Mouse (Mus musculus) heart, embryonic 16.5 days (tissue): ENCODE measurements around the gene Gm20388. TPM values are rescaled to one million over a fixed set of nuclear protein-coding genes. Genes with fewer than 3 reads are reported as not detected.

ENCODE experiments used
- ATAC-seq: fragments of 200-750 bp; cut with Nextera tagmentation; replicated peaks from 2 replicates; pipeline ENCODE4 v1.8.0; 2017; ENCODE audit warnings: moderate number of reproducible peaks; ENCODE audit not compliant: insufficient read depth, low FRiP score; ENCODE audit errors: extremely low read depth
- H3K27ac ChIP-seq: fragments of 300-500 bp; sonication (generic); 2 replicates; pipeline ENCODE4 v1.5.1; 2014; ENCODE audit warnings: mild to moderate bottlenecking, low read length, control low read depth, moderate library complexity
- H3K27me3 ChIP-seq: fragments of 300-500 bp; sonication (generic); 2 replicates; pipeline ENCODE4 v1.6.1; 2014; ENCODE audit warnings: low read length, mixed read lengths; ENCODE audit not compliant: control insufficient read depth, insufficient read depth
- H3K36me3 ChIP-seq: fragments of 300-500 bp; sonication (generic); 2 replicates; pipeline ENCODE4 v1.6.1; 2014; ENCODE audit not compliant: control insufficient read depth, insufficient read depth
- H3K4me1 ChIP-seq: fragments of 300-500 bp; sonication (generic); 2 replicates; pipeline ENCODE4 v1.6.1; 2014; ENCODE audit warnings: low read length, mixed read lengths; ENCODE audit not compliant: control insufficient read depth, insufficient read depth
- H3K4me2 ChIP-seq: fragments of 300-500 bp; sonication (generic); 2 replicates; pipeline ENCODE4 v1.6.1; 2014; ENCODE audit warnings: low read depth, mild to moderate bottlenecking, control low read depth, low read length
- H3K4me3 ChIP-seq: fragments of 300-500 bp; sonication (generic); 2 replicates; pipeline ENCODE4 v1.5.1; 2014; ENCODE audit warnings: mild to moderate bottlenecking, control low read depth, low read length
- H3K9ac ChIP-seq: fragments of 300-500 bp; sonication (generic); 2 replicates; pipeline ENCODE4 v1.6.1; 2014; ENCODE audit warnings: low read length, control low read depth
- H3K9me3 ChIP-seq: fragments of 300-500 bp; sonication (generic); replicated peaks from 2 replicates; pipeline ENCODE4 v1.6.1; 2016; ENCODE audit warnings: low read length; ENCODE audit not compliant: control insufficient read depth
- WGBS: fragments of 180-500 bp; shearing (Covaris S2); extraction: QIAGEN DNeasy Blood & Tissue Kit; methylation state at CpG from one replicate; pipeline ENCODE4 v1.1.7; 2014; 5-methylcytosine and 5-hydroxymethylcytosine counted together
- polyA plus RNA-seq: library from polyadenylated mRNA; unstranded; fragments of >200 nt; fragmentation: Nextera tagmentation; extraction: Ambion mirVana; gene quantifications from 2 replicates; pipeline ENCODE4 v1.2.1, GENCODE M21; 2015

Gm20388 gene
- polyA plus RNA-seq, 1 experiment from 2014 or later = 4.5 TPM

DNA sequence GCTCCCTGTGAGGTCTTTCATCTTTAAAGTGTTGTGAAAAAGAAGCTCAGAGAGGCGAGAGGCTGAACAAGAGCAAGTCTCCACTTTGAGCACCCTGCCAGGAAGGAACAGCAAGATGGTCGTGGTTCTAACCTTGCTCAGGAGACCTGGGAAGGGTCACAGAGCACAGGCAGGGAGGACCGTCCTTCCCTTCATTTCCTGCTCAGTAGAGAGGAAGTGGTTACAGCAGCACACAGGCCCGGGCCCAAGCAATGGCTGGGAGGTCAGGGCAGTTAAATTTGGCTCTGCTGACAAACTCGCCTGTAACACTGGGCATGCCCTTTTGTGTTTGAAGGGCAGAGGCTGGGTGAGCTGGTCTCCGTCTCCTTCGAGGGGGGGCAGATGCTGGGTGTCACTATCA lies 914.0 kb downstream of the Gm20388 start:
- Histone ChIP-seq H3K9ac (no peak overlapping the region), H3K9me3 (0 out of 2 replicates have a peak, but pooled peaks cover 4% of the 10 kb centered on the region), H3K4me1 (no peaks in the 10 kb centered on the region), H3K4me3 (no peak overlapping the region), H3K4me2 (no peak overlapping the region), H3K27ac (no peak overlapping the region), H3K27me3 (peaks cover 26% of the 10 kb centered on the region), H3K36me3 (no peaks in the 10 kb centered on the region)
- 40% methylated on average over 7 of the region's 7 CpGs for WGBS
- ATAC-seq = no peak

DNA sequence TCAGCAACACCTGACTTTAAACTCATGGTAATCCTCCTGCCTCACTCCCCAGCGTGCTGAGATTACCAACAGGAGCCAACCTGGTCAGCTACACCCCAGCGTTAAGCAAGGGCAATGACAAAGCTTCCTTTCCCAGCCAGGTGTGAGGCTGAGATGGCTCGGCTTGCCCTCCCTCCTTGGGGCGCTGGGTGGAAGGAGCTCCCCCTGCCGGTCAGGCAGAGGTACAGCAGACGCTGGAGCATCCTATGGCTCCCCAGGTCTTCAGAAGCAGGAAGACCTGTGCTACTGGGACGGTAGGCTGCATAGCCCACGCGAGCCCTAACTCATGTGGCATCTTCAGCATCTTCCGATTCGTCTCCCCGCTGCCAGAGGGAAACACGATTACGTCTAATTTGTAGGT lies 917.6 kb downstream of the Gm20388 start:
- peaks cover 7% of the 10 kb centered on the region for H3K4me1 ChIP-seq
- 0 out of 2 replicates have a peak, but pooled peaks cover 4% of the 10 kb centered on the region for H3K9me3 ChIP-seq
- H3K4me3 ChIP-seq = no peak overlapping the region
- no peak overlapping the region for H3K4me2 ChIP-seq
- no peak overlapping the region for H3K27ac ChIP-seq
- ATAC-seq = no peak
- 18% methylated on average over 14 of the region's 14 CpGs for WGBS
- no peaks in the 10 kb centered on the region for H3K36me3 ChIP-seq
- H3K27me3 ChIP-seq = peaks cover 22% of the 10 kb centered on the region
- H3K9ac ChIP-seq = no peak overlapping the region

DNA sequence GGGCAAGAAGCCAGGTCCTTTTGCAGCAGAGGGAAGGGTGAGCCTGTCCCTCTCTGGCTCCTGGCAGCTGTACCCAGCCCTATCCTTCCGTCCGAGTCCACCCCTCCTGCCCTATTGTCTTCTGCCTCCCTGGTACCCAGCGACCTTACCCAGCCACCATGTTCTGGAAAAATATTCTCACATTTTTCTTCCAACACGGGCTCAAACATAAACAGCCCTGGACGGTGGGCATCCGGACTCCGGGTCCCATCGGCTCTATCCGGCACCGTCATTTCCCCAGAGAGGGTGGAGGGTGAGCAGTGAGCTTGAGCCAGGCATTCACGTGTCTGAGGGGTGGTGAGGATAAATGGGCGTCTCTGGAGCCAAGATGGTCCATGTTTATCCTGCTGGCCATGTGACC lies 920.0 kb downstream of the Gm20388 start:
- Histone ChIP-seq H3K4me3 (no peak overlapping the region), H3K4me2 (no peak overlapping the region), H3K27me3 (peaks cover 25% of the 10 kb centered on the region), H3K36me3 (no peaks in the 10 kb centered on the region), H3K9me3 (no peaks in the 10 kb centered on the region), H3K27ac (no peak overlapping the region), H3K4me1 (peaks cover 7% of the 10 kb centered on the region), H3K9ac (no peak overlapping the region)
- 71% methylated on average over 12 of the region's 12 CpGs for WGBS
- ATAC-seq = no peak

DNA sequence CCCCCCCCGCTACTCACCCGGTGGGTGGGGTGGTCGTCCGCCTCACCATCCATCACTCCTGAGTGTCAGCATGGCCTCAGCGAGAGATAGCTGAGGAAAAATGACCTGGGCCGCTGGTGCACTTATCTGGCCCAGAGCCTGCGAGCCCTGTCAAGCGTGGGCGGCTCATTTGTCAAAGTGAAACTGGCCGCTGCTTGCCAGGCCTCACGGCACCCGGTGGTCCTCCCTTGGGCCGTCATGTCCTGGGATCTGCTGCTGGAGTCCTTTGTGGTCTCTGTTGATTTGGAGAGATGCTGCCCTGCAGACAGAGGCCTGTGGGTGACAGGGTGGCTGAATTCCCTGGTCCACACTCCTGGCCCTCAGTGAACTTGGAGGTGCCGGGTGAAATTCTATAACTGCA lies 921.4 kb downstream of the Gm20388 start:
- H3K27me3 ChIP-seq = peaks cover 21% of the 10 kb centered on the region
- peak overlapping the region; percentile 63 for H3K4me2 ChIP-seq
- WGBS = 5% methylated on average over 14 of the region's 14 CpGs

GRCm38 (mm10) chr8:120833196-120833595 lies 922.6 kb downstream of the Gm20388 start:
- no peak for ATAC-seq
- Histone ChIP-seq H3K9me3 (no peaks in the 10 kb centered on the region), H3K4me1 (peaks cover 7% of the 10 kb centered on the region), H3K4me2 (no peak overlapping the region), H3K4me3 (no peak overlapping the region), H3K36me3 (no peaks in the 10 kb centered on the region), H3K27ac (no peak overlapping the region), H3K9ac (no peak overlapping the region), H3K27me3 (peaks cover 13% of the 10 kb centered on the region)
- WGBS = 43% methylated on average over 4 of the region's 4 CpGs

More for the DNA sequence above, 921.4 kb downstream of the Gm20388 start:
- H3K4me3 ChIP-seq = peak overlapping the region; percentile 38
- peaks cover 7% of the 10 kb centered on the region for H3K4me1 ChIP-seq
- no peaks in the 10 kb centered on the region for H3K36me3 ChIP-seq
- H3K9me3 ChIP-seq = no peaks in the 10 kb centered on the region
- no peak overlapping the region; the same call in 1 of the 2 replicates for H3K9ac ChIP-seq
- no peak for ATAC-seq
- H3K27ac ChIP-seq = no peak overlapping the region

GRCm38 (mm10) chr8:120839031-120839430 lies 928.4 kb downstream of the Gm20388 start:
- no peak overlapping the region for H3K4me2 ChIP-seq
- H3K4me3 ChIP-seq = no peak overlapping the region
- no peak for ATAC-seq
- 68% methylated on average over 14 of the region's 14 CpGs for WGBS
- H3K9ac ChIP-seq = no peak overlapping the region
- no peak overlapping the region for H3K27ac ChIP-seq
- H3K4me1 ChIP-seq = no peaks in the 10 kb centered on the region
- H3K36me3 ChIP-seq = no peaks in the 10 kb centered on the region
- peaks cover 4% of the 10 kb centered on the region for H3K27me3 ChIP-seq
- no peaks in the 10 kb centered on the region for H3K9me3 ChIP-seq

DNA sequence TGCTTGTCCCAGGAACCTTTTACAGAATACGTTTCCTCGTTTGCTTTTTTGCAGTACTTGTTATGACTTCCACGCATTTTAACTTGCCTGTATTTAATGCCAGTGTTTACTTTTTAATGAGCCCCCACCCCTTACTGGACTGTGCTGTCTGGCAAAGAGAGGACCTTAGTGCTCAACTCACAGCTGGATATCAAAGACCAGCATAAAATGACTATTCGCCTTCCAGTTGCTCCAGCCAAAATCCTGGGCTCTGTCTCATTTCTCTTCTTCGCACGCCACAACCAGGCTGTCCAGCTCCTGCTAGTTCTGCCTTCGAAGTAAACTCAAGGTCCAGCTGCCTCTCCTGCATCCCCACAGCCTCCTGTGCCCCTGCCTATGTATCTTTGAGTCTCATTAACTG lies 932.4 kb downstream of the Gm20388 start:
- H3K4me3 ChIP-seq = no peak overlapping the region
- ATAC-seq = no peak
- 66% methylated on average over 7 of the region's 7 CpGs for WGBS

DNA sequence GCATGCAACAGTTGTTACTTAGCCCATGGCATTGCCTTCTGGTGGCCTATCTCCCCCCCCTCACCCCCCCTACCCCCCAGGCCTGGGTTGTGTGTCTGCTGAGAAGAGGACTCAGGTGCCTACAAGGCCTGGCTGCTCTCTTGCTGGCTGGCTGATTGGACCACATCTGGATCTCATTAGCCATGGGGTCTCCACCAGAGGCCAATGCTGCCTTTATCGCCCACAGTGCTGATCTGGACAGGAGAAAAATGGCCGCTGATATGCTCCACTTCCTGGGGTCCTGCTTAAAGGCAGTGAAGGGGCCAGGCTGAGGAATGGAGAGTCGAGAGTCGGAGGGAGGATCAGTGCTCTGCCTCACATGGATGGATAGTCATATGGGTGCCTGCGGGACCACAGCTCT lies 935.4 kb downstream of the Gm20388 start:
- no peak overlapping the region for H3K9ac ChIP-seq
- no peak overlapping the region for H3K4me3 ChIP-seq
- no peaks in the 10 kb centered on the region; the same call in 1 of the 2 replicates for H3K4me1 ChIP-seq
- WGBS = 67% methylated on average over 5 of the region's 5 CpGs
- no peak for ATAC-seq
- H3K27ac ChIP-seq = no peak overlapping the region
- no peaks in the 10 kb centered on the region for H3K36me3 ChIP-seq
- no peaks in the 10 kb centered on the region for H3K27me3 ChIP-seq
- no peak overlapping the region for H3K4me2 ChIP-seq
- no peaks in the 10 kb centered on the region for H3K9me3 ChIP-seq

More for the DNA sequence above, 932.4 kb downstream of the Gm20388 start:
- Histone ChIP-seq H3K9ac (no peak overlapping the region), H3K4me1 (no peaks in the 10 kb centered on the region; the same call in 1 of the 2 replicates), H3K36me3 (no peaks in the 10 kb centered on the region), H3K9me3 (no peaks in the 10 kb centered on the region), H3K27ac (no peak overlapping the region), H3K4me2 (no peak overlapping the region), H3K27me3 (no peaks in the 10 kb centered on the region)

DNA sequence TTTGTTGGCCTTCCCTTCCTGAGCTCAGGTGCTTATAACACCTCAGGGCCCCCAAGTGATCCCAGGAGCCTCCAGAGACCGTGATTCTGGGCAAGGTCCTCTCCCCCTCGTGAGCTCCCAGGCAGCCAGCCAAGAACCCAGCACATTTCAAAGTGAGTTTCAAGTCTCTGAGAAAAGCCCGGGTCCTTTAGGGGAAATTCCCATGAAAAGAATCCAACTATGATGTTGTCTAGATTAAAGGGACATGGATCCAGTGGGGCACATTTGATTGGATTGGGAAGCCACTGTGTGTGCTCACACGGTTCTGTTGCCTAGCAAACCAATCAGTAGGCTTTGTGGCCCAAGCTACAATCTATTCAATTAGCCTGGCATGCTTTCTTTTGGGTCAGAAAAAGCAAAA lies 936.6 kb downstream of the Gm20388 start:
- no peak; the same call in 1 of the 2 replicates for ATAC-seq
- no peaks in the 10 kb centered on the region for H3K9me3 ChIP-seq
- no peak overlapping the region for H3K9ac ChIP-seq
- no peaks in the 10 kb centered on the region for H3K36me3 ChIP-seq
- H3K4me1 ChIP-seq = no peaks in the 10 kb centered on the region; the same call in 1 of the 2 replicates
- no peak overlapping the region for H3K4me3 ChIP-seq
- H3K4me2 ChIP-seq = no peak overlapping the region
- H3K27ac ChIP-seq = no peak overlapping the region
- H3K27me3 ChIP-seq = no peaks in the 10 kb centered on the region
- 13% methylated on average over 4 of the region's 4 CpGs for WGBS
